Mouse (Mus musculus) stomach, postnatal 0 days (tissue): ENCODE measurements around the gene Kremen2.

Experiments
- CTCF ChIP-seq: IDR thresholded peaks from 2 replicates; pipeline ENCODE4 v1.5.1; 2016; ENCODE audit warnings: antibody characterized with exemption, low read depth, mild to moderate bottlenecking, moderate library complexity
- EP300 ChIP-seq: optimal IDR thresholded peaks from 2 replicates; pipeline ENCODE3; 2016; ENCODE audit warnings: antibody characterized with exemption

DNA sequence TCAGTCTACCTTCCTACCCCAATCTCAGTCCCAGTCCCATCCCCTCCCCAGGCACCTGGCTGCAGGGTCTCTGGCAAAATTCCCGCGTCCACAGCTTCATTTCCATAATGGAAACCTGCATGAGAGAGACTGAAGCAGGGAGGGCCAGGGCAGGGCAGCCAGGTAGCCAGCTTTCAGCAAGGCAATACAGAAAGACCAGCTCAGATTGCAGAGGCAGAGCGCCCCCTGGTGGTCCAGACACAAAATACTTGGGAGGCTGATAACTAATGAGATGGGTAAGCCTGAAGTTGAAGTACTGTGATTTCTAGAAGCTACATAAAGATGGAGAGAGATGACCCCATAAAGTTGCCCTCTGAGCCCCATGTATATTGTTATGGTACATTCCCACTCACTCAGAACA, 39.4 kb downstream of the Kremen2 start:
- TF ChIP-seq CTCF (peak; percentile 92), EP300 (no peak)
